Comparison of ENCODE assay signal across 22 mouse cellular contexts in genomic region chr3:149827181-149827580, GRCm38 (mm10).
DNase-seq lines count a peak whose midpoint lies in the region; ATAC-seq lines count a peak whose summit lies in the region.
"Had no signal": no experiment of that assay in that cellular context is flagged by ENCODE, and none has a peak within 500 bp of the region (broad histone marks: within the 10 kb centered on the region; RNA-seq: fewer than 3 reads in every experiment).

No protein-coding gene starts in this region.

- no peaks in the 10 kb centered on the region for H3K27me3 ChIP-seq in forebrain, embryonic 12.5 days
- H3K27me3 ChIP-seq in forebrain, embryonic 15.5 days, result no peaks in the 10 kb centered on the region
- no peaks in the 10 kb centered on the region for H3K27me3 ChIP-seq in embryonic facial prominence, embryonic 10.5 days (replicated peaks; ENCODE audit: low read depth, poor library complexity, severe bottlenecking)
- no peaks in the 10 kb centered on the region for H3K27me3 ChIP-seq in embryonic facial prominence, embryonic 11.5 days (ENCODE audit: control insufficient read depth, insufficient read depth, low read length)
- no peaks in the 10 kb centered on the region for H3K27me3 ChIP-seq in limb, embryonic 11.5 days (ENCODE audit: control insufficient read depth, insufficient read depth, low read length)
- H3K27me3 ChIP-seq: embryonic facial prominence, embryonic 12.5 days; embryonic facial prominence, embryonic 15.5 days; forebrain, embryonic 13.5 days; hindbrain, embryonic 12.5 days; hindbrain, embryonic 15.5 days had no signal

- H3K9me3 ChIP-seq in forebrain, embryonic 12.5 days, result no peaks in the 10 kb centered on the region
- no peaks in the 10 kb centered on the region for H3K9me3 ChIP-seq in forebrain, embryonic 15.5 days
- H3K9me3 ChIP-seq in embryonic facial prominence, embryonic 10.5 days, result no peaks in the 10 kb centered on the region
- H3K9me3 ChIP-seq in embryonic facial prominence, embryonic 11.5 days (replicated peaks; ENCODE audit: control insufficient read depth, low read length), result no peaks in the 10 kb centered on the region
- H3K9me3 ChIP-seq in limb, embryonic 11.5 days (ENCODE audit: control insufficient read depth, low read length), result no peaks in the 10 kb centered on the region
- H3K9me3 ChIP-seq: embryonic facial prominence, embryonic 12.5 days; embryonic facial prominence, embryonic 15.5 days; forebrain, embryonic 13.5 days; heart, embryonic 10.5 days; hindbrain, embryonic 12.5 days; hindbrain, embryonic 15.5 days had no signal

- no peak overlapping the region for H3K9ac ChIP-seq in forebrain, embryonic 12.5 days
- no peak overlapping the region for H3K9ac ChIP-seq in forebrain, embryonic 15.5 days (replicated peaks)
- H3K9ac ChIP-seq in embryonic facial prominence, embryonic 11.5 days (replicated peaks; ENCODE audit: low read length), result no peak overlapping the region
- H3K9ac ChIP-seq in limb, embryonic 11.5 days (ENCODE audit: low read length), result no peak overlapping the region
- H3K9ac ChIP-seq: embryonic facial prominence, embryonic 12.5 days; embryonic facial prominence, embryonic 15.5 days; forebrain, embryonic 13.5 days; hindbrain, embryonic 12.5 days; hindbrain, embryonic 15.5 days had no signal

- ATAC-seq in forebrain, embryonic 12.5 days (ENCODE audit: low FRiP score), result peak; percentile 39; the same call in 1 of the 2 replicates
- no peak for ATAC-seq in forebrain, embryonic 15.5 days (replicated peaks)
- ATAC-seq in embryonic facial prominence, embryonic 11.5 days (replicated peaks; ENCODE audit: insufficient number of reproducible peaks, low FRiP score, low TSS enrichment, low read depth), result no peak
- ATAC-seq in limb, embryonic 11.5 days (ENCODE audit: insufficient number of reproducible peaks, low FRiP score, low TSS enrichment, low read depth), result peak; percentile 39; the same call in 1 of the 2 replicates
- ATAC-seq: CD4-positive, CD25-positive, alpha-beta regulatory T cell, adult 4 months; intestine, postnatal 0 days had no signal

- peak; percentile 26 for DNase-seq in embryonic facial prominence, embryonic 10.5 days (ENCODE audit: low spot score)
- DNase-seq in embryonic facial prominence, embryonic 11.5 days (ENCODE audit: low spot score), result peak; percentile 57
- DNase-seq in limb, embryonic 11.5 days (ENCODE audit: low spot score), result no peak
- DNase-seq in cerebellum, postnatal 25 days, result no peak
- DNase-seq: adrenal gland, adult 2 months; adrenal gland, postnatal 14 days; cerebellum, adult 11-12 months; cerebellum, adult 8-10 months; cerebellum, postnatal 10 days; gastrocnemius, postnatal 10 days; gastrocnemius, postnatal 36 days; heart, adult 2 months had no signal

- H3K4me3 ChIP-seq in forebrain, embryonic 12.5 days (replicated peaks), result no peak overlapping the region
- H3K4me3 ChIP-seq in forebrain, embryonic 15.5 days, result no peak overlapping the region
- no peak overlapping the region for H3K4me3 ChIP-seq in embryonic facial prominence, embryonic 10.5 days
- no peak overlapping the region for H3K4me3 ChIP-seq in embryonic facial prominence, embryonic 11.5 days (ENCODE audit: low read depth, low read length)
- no peak overlapping the region for H3K4me3 ChIP-seq in limb, embryonic 11.5 days (ENCODE audit: low read depth, low read length)
- H3K4me3 ChIP-seq: embryonic facial prominence, embryonic 12.5 days; embryonic facial prominence, embryonic 15.5 days; forebrain, embryonic 13.5 days; heart, adult 2 months; heart, embryonic 10.5 days; hindbrain, embryonic 12.5 days; hindbrain, embryonic 15.5 days had no signal

- H3K4me2 ChIP-seq in forebrain, embryonic 12.5 days, result no peak overlapping the region
- H3K4me2 ChIP-seq in forebrain, embryonic 15.5 days (replicated peaks), result no peak overlapping the region
- no peak overlapping the region for H3K4me2 ChIP-seq in embryonic facial prominence, embryonic 11.5 days (ENCODE audit: low read depth, low read length)
- no peak overlapping the region for H3K4me2 ChIP-seq in limb, embryonic 11.5 days (ENCODE audit: low read depth, severe bottlenecking)
- H3K4me2 ChIP-seq: embryonic facial prominence, embryonic 12.5 days; embryonic facial prominence, embryonic 15.5 days; forebrain, embryonic 13.5 days; hindbrain, embryonic 12.5 days; hindbrain, embryonic 15.5 days had no signal

- H3K36me3 ChIP-seq in forebrain, embryonic 12.5 days (replicated peaks), result no peaks in the 10 kb centered on the region
- H3K36me3 ChIP-seq in forebrain, embryonic 15.5 days, result no peaks in the 10 kb centered on the region
- H3K36me3 ChIP-seq in embryonic facial prominence, embryonic 10.5 days (replicated peaks), result no peaks in the 10 kb centered on the region
- no peaks in the 10 kb centered on the region for H3K36me3 ChIP-seq in embryonic facial prominence, embryonic 11.5 days (replicated peaks; ENCODE audit: control insufficient read depth, insufficient read depth, low read depth, low read length)
- H3K36me3 ChIP-seq in limb, embryonic 11.5 days (ENCODE audit: control insufficient read depth, insufficient read depth, low read length), result no peaks in the 10 kb centered on the region
- H3K36me3 ChIP-seq: embryonic facial prominence, embryonic 12.5 days; embryonic facial prominence, embryonic 15.5 days; heart, embryonic 10.5 days; hindbrain, embryonic 12.5 days; hindbrain, embryonic 15.5 days had no signal

- peaks cover 13% of the 10 kb centered on the region; the same call in 1 of the 2 replicates for H3K4me1 ChIP-seq in forebrain, embryonic 12.5 days
- H3K4me1 ChIP-seq in forebrain, embryonic 15.5 days, result no peaks in the 10 kb centered on the region
- H3K4me1 ChIP-seq in embryonic facial prominence, embryonic 10.5 days, result peaks cover 16% of the 10 kb centered on the region
- H3K4me1 ChIP-seq in embryonic facial prominence, embryonic 11.5 days (ENCODE audit: control insufficient read depth, insufficient read depth, low read length), result no peaks in the 10 kb centered on the region
- no peaks in the 10 kb centered on the region for H3K4me1 ChIP-seq in limb, embryonic 11.5 days (ENCODE audit: control insufficient read depth, insufficient read depth, low read length)
- H3K4me1 ChIP-seq: embryonic facial prominence, embryonic 12.5 days; embryonic facial prominence, embryonic 15.5 days; heart, embryonic 10.5 days; hindbrain, embryonic 12.5 days; hindbrain, embryonic 15.5 days had no signal

- whole genome bisulfite sequencing in forebrain, embryonic 12.5 days, result 4% methylated on average over 2 of the region's 2 CpGs
- WGBS in forebrain, embryonic 15.5 days, result 12% methylated on average over 2 of the region's 2 CpGs
- 17% methylated on average over 2 of the region's 2 CpGs for WGBS in embryonic facial prominence, embryonic 10.5 days
- 22% methylated on average over 2 of the region's 2 CpGs for WGBS in embryonic facial prominence, embryonic 11.5 days
- 9% methylated on average over 2 of the region's 2 CpGs for WGBS in limb, embryonic 11.5 days

- no peak overlapping the region for H3K27ac ChIP-seq in forebrain, embryonic 12.5 days
- H3K27ac ChIP-seq in forebrain, embryonic 15.5 days (replicated peaks), result no peak overlapping the region
- 0 out of 2 replicates have a peak overlapping the region, but pooled peaks have one; percentile 40 for H3K27ac ChIP-seq in embryonic facial prominence, embryonic 10.5 days (replicated peaks)
- H3K27ac ChIP-seq in embryonic facial prominence, embryonic 11.5 days (replicated peaks; ENCODE audit: low read depth, low read length), result no peak overlapping the region
- H3K27ac ChIP-seq in limb, embryonic 11.5 days (replicated peaks; ENCODE audit: low read depth, low read length), result no peak overlapping the region
- H3K27ac ChIP-seq: embryonic facial prominence, embryonic 12.5 days; embryonic facial prominence, embryonic 15.5 days; forebrain, embryonic 13.5 days; heart, adult 2 months; heart, embryonic 10.5 days; hindbrain, embryonic 12.5 days; hindbrain, embryonic 15.5 days had no signal

Comparison
In these comparisons a context has a peak if more than half of its experiments do, and no peak if none do; other contexts are left out.
1. ATAC-seq: peak in forebrain, embryonic 12.5 days (single experiment) and limb, embryonic 11.5 days (single experiment); none in forebrain, embryonic 15.5 days (single experiment) and embryonic facial prominence, embryonic 11.5 days (single experiment).
2. DNase-seq: peak in embryonic facial prominence, embryonic 10.5 days (single experiment) and embryonic facial prominence, embryonic 11.5 days (single experiment); none in limb, embryonic 11.5 days (single experiment) and cerebellum, postnatal 25 days (0 of 2).